Mouse (Mus musculus): ENCODE results near the gene Ptpro. TPM values are rescaled to one million over a fixed set of nuclear protein-coding genes. Genes with fewer than 3 reads are reported as not detected.

Gene Ptpro
- total and polyA plus RNA-seq, 3 experiments: 0.11 to 0.16 TPM; not detected in 1

- H3K4me3 ChIP-seq (replicated peaks in 1 of 3; ENCODE audit: low read depth in 2 of 3, low read length in 2 of 3, poor library complexity in 1 of 3): no peak overlapping the region
- H3K79me2 ChIP-seq (replicated peaks; ENCODE audit: control insufficient read depth, extremely low read depth, insufficient read depth, poor library complexity, severe bottlenecking): no peaks in the 10 kb centered on the region
- no peak overlapping the region for H3K4me2 ChIP-seq (ENCODE audit: insufficient read depth, low read depth, poor library complexity, severe bottlenecking)
- no peaks in the 10 kb centered on the region for H3K9me3 ChIP-seq (replicated peaks; ENCODE audit: low read length)
- no peak overlapping the region for H3K9ac ChIP-seq (ENCODE audit: insufficient read depth, low read depth)
- DNase-seq (ENCODE audit: extremely low read depth): no peak
- H3K36me3 ChIP-seq (replicated peaks in 1 of 2; ENCODE audit: control insufficient read depth in 1 of 2, insufficient read depth in 1 of 2, low read length in 1 of 2): peaks cover 0 to 17% of the 10 kb centered on the region in 2 experiments
- no peaks in the 10 kb centered on the region for H3K27me3 ChIP-seq (replicated peaks)
- in situ Hi-C loops (cut with MboI; ENCODE audit: low pct_ligation_motif_present, low pct_unique_long_range_greater_than_20kb, low sequenced_read_pairs): no loop called here
- peaks cover 11 to 75% of the 10 kb centered on the region in 2 experiments for H3K4me1 ChIP-seq (ENCODE audit: control insufficient read depth in 1 of 2, insufficient read depth in 2 of 2)
- dilution Hi-C loops (cut with MboI; ENCODE audit: extremely low pct_ligation_motif_present, extremely low pct_unique_long_range_greater_than_20kb, low sequenced_read_pairs): no loop called here
- TF ChIP-seq IRF4 (IDR thresholded peaks at IDR 0.05; ENCODE audit: low read depth, low read length) (no peak), POLR2AphosphoS2 (IDR thresholded peaks at IDR 0.05; ENCODE audit: low read depth, low read length) (no peak), BHLHE40 (IDR thresholded peaks at IDR 0.05; ENCODE audit: low read depth, low read length) (no peak), MAZ (IDR thresholded peaks at IDR 0.05; ENCODE audit: low read depth, low read length) (no peak), PAX5 (IDR thresholded peaks at IDR 0.05; ENCODE audit: low read length) (no peak)
- H3K27ac ChIP-seq (ENCODE audit: insufficient read depth, low read depth): no peak overlapping the region
These were observed 241.4 kb downstream of the Ptpro start for GRCm38 (mm10) chr6:137493211-137494135.

GRCm38 (mm10) chr6:137494136-137494475 is 242.0 kb downstream of the Ptpro start:
- dilution Hi-C loops (cut with MboI; ENCODE audit: extremely low pct_ligation_motif_present, extremely low pct_unique_long_range_greater_than_20kb, low sequenced_read_pairs) (no loop called here), in situ Hi-C loops (cut with MboI; ENCODE audit: low pct_ligation_motif_present, low pct_unique_long_range_greater_than_20kb, low sequenced_read_pairs) (no loop called here)
- no peak overlapping the region for H3K4me3 ChIP-seq (replicated peaks in 1 of 3; ENCODE audit: low read depth in 2 of 3, low read length in 2 of 3, poor library complexity in 1 of 3)
- H3K79me2 ChIP-seq (replicated peaks; ENCODE audit: control insufficient read depth, extremely low read depth, insufficient read depth, poor library complexity, severe bottlenecking): no peaks in the 10 kb centered on the region
- no peaks in the 10 kb centered on the region for H3K9me3 ChIP-seq (replicated peaks; ENCODE audit: low read length)
- DNase-seq (ENCODE audit: extremely low read depth): no peak
- no peak overlapping the region for H3K27ac ChIP-seq (ENCODE audit: insufficient read depth, low read depth)
- peaks cover 0 to 19% of the 10 kb centered on the region in 2 experiments for H3K36me3 ChIP-seq (replicated peaks in 1 of 2; ENCODE audit: control insufficient read depth in 1 of 2, insufficient read depth in 1 of 2, low read length in 1 of 2)
- no peak overlapping the region for H3K9ac ChIP-seq (ENCODE audit: insufficient read depth, low read depth)
- H3K27me3 ChIP-seq (replicated peaks): no peaks in the 10 kb centered on the region
- H3K4me2 ChIP-seq (ENCODE audit: insufficient read depth, low read depth, poor library complexity, severe bottlenecking): no peak overlapping the region
- H3K4me1 ChIP-seq (ENCODE audit: control insufficient read depth in 1 of 2, insufficient read depth in 2 of 2): peaks cover 11 to 69% of the 10 kb centered on the region in 2 experiments
- TF ChIP-seq MAZ (IDR thresholded peaks at IDR 0.05; ENCODE audit: low read depth, low read length) (no peak), KAT2A (IDR thresholded peaks at IDR 0.05; ENCODE audit: insufficient replicate concordance, low read length) (no peak), ZMIZ1 (IDR thresholded peaks at IDR 0.05; ENCODE audit: low read depth, low read length) (no peak), RCOR1 (conservative IDR thresholded peaks at IDR 0.05; ENCODE audit: low read depth, low read length) (no peak), SMC3 (IDR thresholded peaks at IDR 0.05; ENCODE audit: low read depth, low read length) (no peak), NELFE (IDR thresholded peaks at IDR 0.05; ENCODE audit: low read depth, low read length) (no peak), NRF1 (IDR thresholded peaks at IDR 0.05; ENCODE audit: low read depth, low read length) (no peak), MEF2A (IDR thresholded peaks at IDR 0.05; ENCODE audit: borderline replicate concordance, low read depth, low read length) (no peak), HCFC1 (IDR thresholded peaks at IDR 0.05; ENCODE audit: low read depth, low read length) (no peak), BHLHE40 (IDR thresholded peaks at IDR 0.05; ENCODE audit: low read depth, low read length) (no peak), E2F4 (IDR thresholded peaks at IDR 0.05; ENCODE audit: insufficient replicate concordance, low read depth, low read length) (no peak), JUN (IDR thresholded peaks at IDR 0.05; ENCODE audit: insufficient read depth, low read depth, low read length) (no peak)
